In genomic region chr14:53960779-53961178, GRCm38 (mm10) we compare ENCODE assay signal across 25 mouse cellular contexts.
DNase-seq lines count a peak whose midpoint lies in the region; ATAC-seq and TF ChIP-seq lines count a peak whose summit lies in the region.
"Had no signal": no experiment of that assay in that cellular context is flagged by ENCODE, and none has a peak within 500 bp of the region (broad histone marks: within the 10 kb centered on the region; RNA-seq: fewer than 3 reads in every experiment).

No protein-coding gene starts in this region.

- intact Hi-C loops in heart, adult 2 months (cut with DNase I) = no loop called here
- intact Hi-C loops in left cerebral cortex, postnatal 4 days (cut with DNase I) = no loop called here

- H3K36me3 ChIP-seq in heart, embryonic 16.5 days (ENCODE audit: control insufficient read depth, insufficient read depth) = no peaks in the 10 kb centered on the region
- no peaks in the 10 kb centered on the region for H3K36me3 ChIP-seq in heart, adult 2 months (ENCODE audit: control insufficient read depth, insufficient read depth, low read length)
- H3K36me3 ChIP-seq in forebrain, postnatal 0 days (ENCODE audit: insufficient read depth) = no peaks in the 10 kb centered on the region
- H3K36me3 ChIP-seq in hindbrain, embryonic 10.5 days = no peaks in the 10 kb centered on the region
- H3K36me3 ChIP-seq: embryonic facial prominence, embryonic 12.5 days; heart, embryonic 13.5 days; kidney, embryonic 15.5 days; limb, embryonic 12.5 days; liver, embryonic 12.5 days had no signal

- H3K27me3 ChIP-seq in heart, embryonic 16.5 days (ENCODE audit: control insufficient read depth, insufficient read depth, low read length) = no peaks in the 10 kb centered on the region
- no peaks in the 10 kb centered on the region for H3K27me3 ChIP-seq in heart, adult 2 months (ENCODE audit: control insufficient read depth, insufficient read depth, low read length)
- no peaks in the 10 kb centered on the region for H3K27me3 ChIP-seq in forebrain, postnatal 0 days (ENCODE audit: insufficient read depth, low read length)
- H3K27me3 ChIP-seq in hindbrain, embryonic 10.5 days (ENCODE audit: insufficient read depth, poor library complexity, severe bottlenecking) = no peaks in the 10 kb centered on the region
- H3K27me3 ChIP-seq: embryonic facial prominence, embryonic 12.5 days; heart, embryonic 13.5 days; kidney, embryonic 15.5 days; limb, embryonic 12.5 days; liver, embryonic 12.5 days had no signal

- H3K4me3 ChIP-seq in heart, embryonic 16.5 days (ENCODE audit: low read length) = no peak overlapping the region
- no peak overlapping the region for H3K4me3 ChIP-seq in heart, adult 2 months
- no peak overlapping the region for H3K4me3 ChIP-seq in forebrain, postnatal 0 days (ENCODE audit: low read depth, low read length)
- H3K4me3 ChIP-seq in hindbrain, embryonic 10.5 days = no peak overlapping the region
- H3K4me3 ChIP-seq: embryonic facial prominence, embryonic 12.5 days; heart, embryonic 13.5 days; kidney, embryonic 15.5 days; limb, embryonic 12.5 days; liver, embryonic 12.5 days had no signal

- 30% methylated on average over 7 of the region's 7 CpGs for WGBS in heart, embryonic 16.5 days
- 18% methylated on average over 7 of the region's 7 CpGs for WGBS in heart, adult 2 months
- WGBS in forebrain, postnatal 0 days = 82% methylated on average over 7 of the region's 7 CpGs
- WGBS in hindbrain, embryonic 10.5 days = 82% methylated on average over 7 of the region's 7 CpGs

- no peak for TF ChIP-seq CTCF in heart, adult 2 months (IDR thresholded peaks at IDR 0.05)
- no peak for TF ChIP-seq CTCF in forebrain, postnatal 0 days (IDR thresholded peaks at IDR 0.05; ENCODE audit: low read depth)

- no peaks in the 10 kb centered on the region for H3K4me1 ChIP-seq in heart, embryonic 16.5 days (ENCODE audit: control insufficient read depth, insufficient read depth, low read length)
- no peaks in the 10 kb centered on the region for H3K4me1 ChIP-seq in heart, adult 2 months (ENCODE audit: control insufficient read depth, insufficient read depth, low read length)
- H3K4me1 ChIP-seq in forebrain, postnatal 0 days (ENCODE audit: insufficient read depth) = no peaks in the 10 kb centered on the region
- no peaks in the 10 kb centered on the region for H3K4me1 ChIP-seq in hindbrain, embryonic 10.5 days (replicated peaks)
- H3K4me1 ChIP-seq: embryonic facial prominence, embryonic 12.5 days; kidney, embryonic 15.5 days; limb, embryonic 12.5 days; liver, embryonic 12.5 days had no signal

- no peak overlapping the region for H3K9ac ChIP-seq in heart, embryonic 16.5 days (ENCODE audit: low read length)
- no peak overlapping the region for H3K9ac ChIP-seq in heart, adult 2 months (ENCODE audit: low read depth, low read length)
- H3K9ac ChIP-seq in forebrain, postnatal 0 days = no peak overlapping the region
- H3K9ac ChIP-seq: embryonic facial prominence, embryonic 12.5 days; heart, embryonic 13.5 days; kidney, embryonic 15.5 days; limb, embryonic 12.5 days; liver, embryonic 12.5 days had no signal

- no peaks in the 10 kb centered on the region for H3K9me3 ChIP-seq in heart, embryonic 16.5 days (replicated peaks; ENCODE audit: control insufficient read depth, low read length)
- no peaks in the 10 kb centered on the region for H3K9me3 ChIP-seq in forebrain, postnatal 0 days (ENCODE audit: low read length)
- H3K9me3 ChIP-seq in hindbrain, embryonic 10.5 days = no peaks in the 10 kb centered on the region
- H3K9me3 ChIP-seq: embryonic facial prominence, embryonic 12.5 days; heart, embryonic 13.5 days; kidney, embryonic 15.5 days; limb, embryonic 12.5 days; liver, embryonic 12.5 days had no signal

- H3K4me2 ChIP-seq in heart, embryonic 16.5 days (ENCODE audit: low read depth, low read length) = peak overlapping the region; percentile 27
- H3K4me2 ChIP-seq in forebrain, postnatal 0 days (ENCODE audit: low read depth) = no peak overlapping the region
- H3K4me2 ChIP-seq: embryonic facial prominence, embryonic 12.5 days; heart, embryonic 13.5 days; kidney, embryonic 15.5 days; limb, embryonic 12.5 days; liver, embryonic 12.5 days; midbrain, embryonic 11.5 days had no signal

- no peak for TF ChIP-seq POLR2A in heart, adult 2 months (IDR thresholded peaks at IDR 0.05; ENCODE audit: insufficient read depth, low read depth, low read length)

- H3K27ac ChIP-seq in heart, embryonic 16.5 days (ENCODE audit: low read length) = peak overlapping the region; percentile 19; the same call in 1 of the 2 replicates
- no peak overlapping the region for H3K27ac ChIP-seq in heart, adult 2 months
- H3K27ac ChIP-seq in forebrain, postnatal 0 days (ENCODE audit: low read depth, low read length) = no peak overlapping the region
- H3K27ac ChIP-seq in hindbrain, embryonic 10.5 days = no peak overlapping the region
- H3K27ac ChIP-seq: embryonic facial prominence, embryonic 12.5 days; heart, embryonic 13.5 days; kidney, embryonic 15.5 days; limb, embryonic 12.5 days; liver, embryonic 12.5 days had no signal

- DNase-seq in heart, adult 2 months = no peak
- peak; percentile 43 for DNase-seq in T-cell, adult 2 months (ENCODE audit: low spot score)
- DNase-seq in naive thymus-derived CD4-positive, alpha-beta T cell, adult 2 months (ENCODE audit: low read depth) = peak; percentile 55
- DNase-seq in thymus, postnatal 25 days = peak; percentile 54
- no peak for DNase-seq in left cerebral cortex, postnatal 4 days
- no peak for DNase-seq in forebrain, postnatal 0 days
- DNase-seq in hindbrain, embryonic 10.5 days (ENCODE audit: low spot score) = no peak
- DNase-seq: adrenal gland, adult 8-10 months; cerebellum, adult 9-11 months; gastrocnemius, postnatal 10 days; heart, adult 11 months; heart, postnatal 36 days; kidney, postnatal 4 days; lung, adult 2 months; lung, postnatal 4 days; right cerebral cortex, postnatal 25 days had no signal

- no peak for TF ChIP-seq EP300 in heart, adult 2 months (IDR thresholded peaks at IDR 0.05; ENCODE audit: insufficient read depth, low read depth, low read length)

- no peak for ATAC-seq in heart, embryonic 16.5 days (replicated peaks; ENCODE audit: extremely low read depth, insufficient read depth, low FRiP score)
- no peak for ATAC-seq in forebrain, postnatal 0 days
- ATAC-seq: hindbrain, embryonic 16.5 days; intestine, postnatal 0 days; liver, embryonic 12.5 days had no signal

- no peaks in the 10 kb centered on the region for H3K79me2 ChIP-seq in heart, adult 2 months (replicated peaks; ENCODE audit: control insufficient read depth, insufficient read depth, low read length)

Comparison
In these comparisons a context has a peak if more than half of its experiments do, and no peak if none do; other contexts are left out.
1. DNase-seq: peak in T-cell, adult 2 months (single experiment), naive thymus-derived CD4-positive, alpha-beta T cell, adult 2 months (single experiment) and thymus, postnatal 25 days (single experiment); none in heart, adult 2 months (0 of 2), left cerebral cortex, postnatal 4 days (single experiment), forebrain, postnatal 0 days (single experiment) and hindbrain, embryonic 10.5 days (single experiment).